Mouse (Mus musculus) liver, embryonic 14.5 days (tissue): ENCODE results near the gene Cysrt1. TPM values are rescaled to one million over a fixed set of nuclear protein-coding genes. Genes with fewer than 3 reads are reported as not detected.

Experiments used
- ATAC-seq: fragments of 200-750 bp; cut with Nextera tagmentation; 2 replicates; pipeline ENCODE4 v1.8.0; 2017; ENCODE audit warnings: moderate number of reproducible peaks, mild to moderate bottlenecking, moderate library complexity; ENCODE audit not compliant: insufficient read depth
- DNase-seq, 3 experiments: peaks; one replicate each; pipeline ENCODE4 v3.0.0-alpha.2; 2012 to 2013; ENCODE audit warnings: low read depth in 3 of 3, low spot score in 3 of 3
- H3K27ac ChIP-seq: fragments of 300-500 bp; sonication (generic); 2 replicates; pipeline ENCODE4 v1.5.1; 2014; ENCODE audit warnings: moderate library complexity, mild to moderate bottlenecking, control low read depth, inconsistent platforms
- H3K27me3 ChIP-seq: fragments of 300-500 bp; sonication (generic); 2 replicates; pipeline ENCODE4 v1.6.1; 2014; ENCODE audit warnings: mild to moderate bottlenecking, low read length, moderate library complexity; ENCODE audit not compliant: control insufficient read depth, insufficient read depth
- H3K36me3 ChIP-seq: fragments of 300-500 bp; sonication (generic); replicated peaks from 2 replicates; pipeline ENCODE4 v1.6.1; 2014; ENCODE audit warnings: low read depth; ENCODE audit not compliant: control insufficient read depth, insufficient read depth
- H3K4me1 ChIP-seq, 2 experiments: fragments of 200-500 bp in 1 of 2; fragments of 300-500 bp in 1 of 2; sonication (generic) in 1 of 2; replicated peaks; 2 replicates each; pipeline ENCODE4 v1.6.1; 2012 to 2014; ENCODE audit warnings: antibody characterized with exemption in 1 of 2, inconsistent platforms in 1 of 2, low read length in 1 of 2; ENCODE audit not compliant: control insufficient read depth in 2 of 2, insufficient read depth in 2 of 2
- H3K4me2 ChIP-seq: fragments of 300-500 bp; sonication (generic); 2 replicates; pipeline ENCODE4 v1.6.1; 2014; ENCODE audit warnings: low read depth, mild to moderate bottlenecking, control low read depth, moderate library complexity
- H3K4me3 ChIP-seq, 2 experiments: fragments of 200-500 bp in 1 of 2; fragments of 300-500 bp in 1 of 2; sonication (generic) in 1 of 2; 2 replicates each; pipeline ENCODE4 v1.5.1; 2012 to 2014; ENCODE audit warnings: low read depth in 2 of 2, low read length in 2 of 2, mild to moderate bottlenecking in 2 of 2, control low read depth in 1 of 2, inconsistent platforms in 1 of 2, moderate library complexity in 1 of 2; ENCODE audit not compliant: insufficient read depth in 1 of 2
- H3K9ac ChIP-seq: fragments of 300-500 bp; sonication (generic); replicated peaks from 2 replicates; pipeline ENCODE4 v1.6.1; 2014; ENCODE audit warnings: mild to moderate bottlenecking, control low read depth, moderate library complexity
- H3K9me3 ChIP-seq: fragments of 300-500 bp; sonication (generic); 2 replicates; pipeline ENCODE4 v1.6.1; 2016; ENCODE audit warnings: low read length, mixed read lengths; ENCODE audit not compliant: control insufficient read depth
- CTCF ChIP-seq: IDR thresholded peaks from 2 replicates; pipeline ENCODE4 v1.5.1; 2016; ENCODE audit warnings: antibody characterized with exemption, low read depth, control low read depth
- EP300 ChIP-seq: IDR thresholded peaks from 2 replicates; pipeline ENCODE4 v1.6.1; 2016; ENCODE audit warnings: antibody characterized with exemption, low read depth
- WGBS: fragments of 180-500 bp; shearing (Covaris S2); extraction: QIAGEN DNeasy Blood & Tissue Kit; methylation state at CpG from one replicate; pipeline ENCODE4 v1.1.7; 2014; ENCODE audit not compliant: insufficient replicate concordance; 5-methylcytosine and 5-hydroxymethylcytosine counted together
- polyA plus RNA-seq, 2 experiments: library from polyadenylated mRNA; depleted of rRNA in 1 of 2; stranded (reverse) in 1 of 2; unstranded in 1 of 2; fragments of >200 nt; fragmentation: Nextera tagmentation in 1 of 2; extraction: Ambion mirVana in 1 of 2; gene quantifications; 2 replicates each; pipeline versions ENCODE4 v1.2.1 to v1.2.3; 2012 to 2014

Cysrt1 gene
- polyA plus RNA-seq, 2 experiments = not detected

- Histone ChIP-seq H3K27ac (no peak overlapping the region), H3K36me3 (peaks cover 4% of the 10 kb centered on the region; the same call in 1 of the 2 replicates), H3K4me1 (peaks cover 6 to 10% of the 10 kb centered on the region in 2 experiments), H3K9me3 (no peaks in the 10 kb centered on the region), H3K9ac (no peak overlapping the region), H3K4me2 (no peak overlapping the region), H3K4me3 (no peak overlapping the region), H3K27me3 (no peaks in the 10 kb centered on the region)
- ATAC-seq (no peak), DNase-seq (no peak)
- WGBS = 64% methylated on average over 1 of the region's 1 CpGs
- peak; percentile 71 for TF ChIP-seq CTCF
- no peak for TF ChIP-seq EP300
These were observed 10.1 kb upstream of the Cysrt1 start for GRCm38 (mm10) chr2:25252331-25252730.

- peaks cover 3% of the 10 kb centered on the region in 2 experiments; a peak in 3 of 4 replicates for H3K4me1 ChIP-seq
- no peak within 1 kb of the TSS for H3K27ac ChIP-seq
- H3K4me2 ChIP-seq = no peak within 1 kb of the TSS
- no peaks in the 10 kb centered on the region for H3K9me3 ChIP-seq
- no peak for ATAC-seq
- H3K9ac ChIP-seq = no peak within 1 kb of the TSS
- no peak for TF ChIP-seq CTCF
- TF ChIP-seq EP300 = no peak
- peaks cover 4% of the 10 kb centered on the region; the same call in 1 of the 2 replicates for H3K36me3 ChIP-seq
- peaks cover 17% of the 10 kb centered on the region for H3K27me3 ChIP-seq
- WGBS = 83% methylated on average over 10 of the region's 10 CpGs
- no peak within 1 kb of the TSS for H3K4me3 ChIP-seq
- DNase-seq = no peak
These were observed 4.2 kb upstream of the Cysrt1 start, which contains the start of gene AL732309.1 for GRCm38 (mm10) chr2:25246183-25247072. Gene AL732309.1 (minus strand): TSS chr2:25246863.

- Histone ChIP-seq H3K27me3 (peaks cover 22% of the 10 kb centered on the region), H3K36me3 (no peaks in the 10 kb centered on the region; the same call in 1 of the 2 replicates), H3K4me2 (no peak overlapping the region), H3K4me1 (peaks cover 4 to 12% of the 10 kb centered on the region in 2 experiments), H3K9ac (no peak overlapping the region), H3K4me3 (no peak overlapping the region), H3K27ac (no peak overlapping the region), H3K9me3 (no peaks in the 10 kb centered on the region)
- no peak for TF ChIP-seq EP300
- TF ChIP-seq CTCF = no peak
- DNase-seq = no peak
- no peak for ATAC-seq
- WGBS = 79% methylated on average over 4 of the region's 4 CpGs
These were observed 1.9 kb upstream of the Cysrt1 start for GRCm38 (mm10) chr2:25244144-25244543.

- no peak for TF ChIP-seq EP300
- TF ChIP-seq CTCF = no peak
- DNase-seq = no peak
- Histone ChIP-seq H3K4me3 (no peak overlapping the region), H3K36me3 (no peaks in the 10 kb centered on the region), H3K9me3 (no peaks in the 10 kb centered on the region), H3K27me3 (peaks cover 22% of the 10 kb centered on the region), H3K9ac (no peak overlapping the region), H3K4me1 (peaks cover 4 to 12% of the 10 kb centered on the region in 2 experiments), H3K4me2 (no peak overlapping the region), H3K27ac (no peak overlapping the region)
- no peak for ATAC-seq
- 67% methylated on average over 8 of the region's 8 CpGs for WGBS
These were observed 1.1 kb upstream of the Cysrt1 start for GRCm38 (mm10) chr2:25243342-25243741.

GRCm38 (mm10) chr2:25241438-25241775 lies 845 bp downstream of the Cysrt1 start:
- peak overlapping the region; percentile 46 to 57; a peak in 3 of 4 replicates for H3K4me3 ChIP-seq
- H3K9ac ChIP-seq = no peak overlapping the region
- H3K9me3 ChIP-seq = no peaks in the 10 kb centered on the region
- 13% methylated on average over 6 of the region's 6 CpGs for WGBS
- H3K27me3 ChIP-seq = peaks cover 22% of the 10 kb centered on the region
- H3K27ac ChIP-seq = no peak overlapping the region
- peaks cover 4 to 17% of the 10 kb centered on the region in 2 experiments for H3K4me1 ChIP-seq
- DNase-seq = no peak
- H3K4me2 ChIP-seq = peak overlapping the region; percentile 75
- ATAC-seq = peak; percentile 27; the same call in 1 of the 2 replicates
- TF ChIP-seq CTCF = no peak
- no peak for TF ChIP-seq EP300
- H3K36me3 ChIP-seq = no peaks in the 10 kb centered on the region
